Mouse (Mus musculus): Measurements from ENCODE around the gene Foxn3.

Foxn3 gene

GRCm38 (mm10) chr12:99418476-99419395 lies 144.6 kb downstream of the Foxn3 start:
- no peak for DNase-seq (ENCODE audit: low read depth, low spot score)

- no peak for DNase-seq (ENCODE audit: low read depth, low spot score)
These were observed 145.5 kb downstream of the Foxn3 start for GRCm38 (mm10) chr12:99417885-99418284.

- DNase-seq (ENCODE audit: low read depth, low spot score) = no peak
These were observed 147.8 kb downstream of the Foxn3 start for GRCm38 (mm10) chr12:99415538-99415937.

GRCm38 (mm10) chr12:99412496-99412895 lies 150.9 kb downstream of the Foxn3 start:
- DNase-seq (ENCODE audit: low read depth, low spot score) = no peak

- no peak for DNase-seq (ENCODE audit: low read depth, low spot score)
These were observed 151.3 kb downstream of the Foxn3 start for GRCm38 (mm10) chr12:99412034-99412433.

GRCm38 (mm10) chr12:99408651-99409050 lies 154.7 kb downstream of the Foxn3 start:
- no peak for DNase-seq (ENCODE audit: low read depth, low spot score)

GRCm38 (mm10) chr12:99408089-99408488 lies 155.3 kb downstream of the Foxn3 start:
- no peak for DNase-seq (ENCODE audit: low read depth, low spot score)

- DNase-seq (ENCODE audit: low read depth, low spot score) = no peak
These were observed 156.1 kb downstream of the Foxn3 start for GRCm38 (mm10) chr12:99407318-99407716.

- DNase-seq (ENCODE audit: low read depth, low spot score) = no peak
These were observed 156.6 kb downstream of the Foxn3 start for GRCm38 (mm10) chr12:99406697-99407317.

- DNase-seq (ENCODE audit: low read depth, low spot score) = peak; percentile 59
These were observed 157.1 kb downstream of the Foxn3 start for GRCm38 (mm10) chr12:99406254-99406653.

GRCm38 (mm10) chr12:99405401-99405800 lies 158.0 kb downstream of the Foxn3 start:
- no peak for DNase-seq (ENCODE audit: low read depth, low spot score)

- DNase-seq (ENCODE audit: low read depth, low spot score) = no peak
These were observed 160.4 kb downstream of the Foxn3 start for GRCm38 (mm10) chr12:99403004-99403403.

- DNase-seq (ENCODE audit: low read depth, low spot score) = no peak
These were observed 162.5 kb downstream of the Foxn3 start for GRCm38 (mm10) chr12:99400907-99401306.

GRCm38 (mm10) chr12:99399575-99399974 lies 163.8 kb downstream of the Foxn3 start:
- no peak for DNase-seq (ENCODE audit: low read depth, low spot score)

- DNase-seq (ENCODE audit: low read depth, low spot score) = no peak
These were observed 166.9 kb downstream of the Foxn3 start for GRCm38 (mm10) chr12:99396461-99396860.

GRCm38 (mm10) chr12:99395082-99395481 lies 168.3 kb downstream of the Foxn3 start:
- no peak for DNase-seq (ENCODE audit: low read depth, low spot score)

- DNase-seq (ENCODE audit: low read depth, low spot score) = no peak
These were observed 168.7 kb downstream of the Foxn3 start for GRCm38 (mm10) chr12:99394676-99395075.

- DNase-seq (ENCODE audit: low read depth, low spot score) = no peak
These were observed 169.3 kb downstream of the Foxn3 start for GRCm38 (mm10) chr12:99393867-99394630.

GRCm38 (mm10) chr12:99392944-99393866 lies 170.2 kb downstream of the Foxn3 start:
- DNase-seq (ENCODE audit: low read depth, low spot score) = peak; percentile 72

- peak; percentile 91 for DNase-seq (ENCODE audit: low read depth, low spot score)
These were observed 171.2 kb downstream of the Foxn3 start for GRCm38 (mm10) chr12:99391942-99392880.

Measured in brain, embryonic 18.5 days (tissue).